Mouse (Mus musculus) B cell, adult 2 months (primary cell): ENCODE measurements around the gene Card10.

Experiments
- DNase-seq, 2 experiments: peaks; one replicate each; pipeline ENCODE4 v3.0.0; 2022

Card10 gene

GRCm38 (mm10) chr15:78730315-78731049 lies 72.4 kb downstream of the Card10 start:
- DNase-seq: no peak

- no peak for DNase-seq
Observed at GRCm38 (mm10) chr15:78726697-78727096, 76.1 kb downstream of the Card10 start.
